Mouse (Mus musculus): ENCODE results near the gene Daglb. TPM values are rescaled to one million over a fixed set of nuclear protein-coding genes. Genes with fewer than 3 reads are reported as not detected.

The Daglb gene
- polyA plus RNA-seq, 1 experiment from 2014 or later, result 9.6 TPM

DNA sequence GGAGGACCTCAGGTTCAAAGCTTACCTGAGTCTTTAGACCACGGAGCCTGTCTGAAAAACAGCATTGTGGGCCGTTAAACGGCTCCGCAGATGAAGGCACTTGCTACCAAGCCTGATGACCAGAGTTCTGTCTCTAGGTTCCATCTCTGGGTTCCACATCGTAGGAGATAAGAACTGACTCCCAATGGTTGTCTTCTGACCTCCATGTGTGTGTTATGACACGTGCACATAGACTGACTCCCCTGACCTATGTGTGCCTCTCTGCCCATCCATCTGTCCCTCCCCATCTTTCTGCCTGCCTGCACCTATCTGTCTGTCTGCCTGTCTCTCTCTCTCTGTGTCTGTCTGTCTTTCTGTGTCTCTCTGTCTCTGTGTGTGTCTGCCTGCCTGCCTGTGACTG is 3.5 kb downstream of the Daglb start:
- no peaks in the 10 kb centered on the region for H3K9me3 ChIP-seq
- WGBS, result 91% methylated on average over 6 of the region's 6 CpGs
- H3K9ac ChIP-seq, result no peak overlapping the region
- no peak overlapping the region for H3K4me2 ChIP-seq (replicated peaks)
- H3K27ac ChIP-seq, result no peak overlapping the region
- peaks cover 14% of the 10 kb centered on the region for H3K4me1 ChIP-seq
- no peak overlapping the region for H3K4me3 ChIP-seq
- peaks cover 36% of the 10 kb centered on the region for H3K36me3 ChIP-seq
- ATAC-seq (ENCODE audit: low FRiP score, low read depth), result no peak
- H3K27me3 ChIP-seq, result no peaks in the 10 kb centered on the region

DNA sequence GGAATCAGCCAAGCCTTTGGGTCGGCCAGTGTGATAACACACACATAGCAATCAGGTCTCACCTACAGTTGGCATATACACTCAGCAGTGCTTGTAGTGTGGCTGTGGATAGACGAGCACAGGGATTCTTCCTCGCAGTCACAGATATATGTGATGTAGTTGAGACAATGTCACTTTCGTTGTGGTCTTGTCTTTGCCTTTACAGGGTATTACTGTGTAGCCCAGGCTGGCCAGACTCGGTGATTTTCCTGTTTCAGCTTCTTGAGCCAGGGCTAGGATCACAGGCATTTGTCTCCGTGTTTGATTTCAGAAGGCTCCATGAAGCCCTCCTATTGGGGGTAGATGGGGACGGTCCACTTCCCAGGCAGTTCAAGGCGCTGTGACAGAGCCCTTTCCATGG is 5.2 kb downstream of the Daglb start:
- no peak for ATAC-seq (ENCODE audit: low FRiP score, low read depth)
- Histone ChIP-seq H3K9me3 (no peaks in the 10 kb centered on the region), H3K9ac (no peak overlapping the region), H3K4me2 (replicated peaks) (no peak overlapping the region), H3K4me3 (no peak overlapping the region), H3K36me3 (peaks cover 46% of the 10 kb centered on the region), H3K27ac (no peak overlapping the region), H3K4me1 (peaks cover 9% of the 10 kb centered on the region), H3K27me3 (no peaks in the 10 kb centered on the region)
- WGBS, result 95% methylated on average over 8 of the region's 8 CpGs

DNA sequence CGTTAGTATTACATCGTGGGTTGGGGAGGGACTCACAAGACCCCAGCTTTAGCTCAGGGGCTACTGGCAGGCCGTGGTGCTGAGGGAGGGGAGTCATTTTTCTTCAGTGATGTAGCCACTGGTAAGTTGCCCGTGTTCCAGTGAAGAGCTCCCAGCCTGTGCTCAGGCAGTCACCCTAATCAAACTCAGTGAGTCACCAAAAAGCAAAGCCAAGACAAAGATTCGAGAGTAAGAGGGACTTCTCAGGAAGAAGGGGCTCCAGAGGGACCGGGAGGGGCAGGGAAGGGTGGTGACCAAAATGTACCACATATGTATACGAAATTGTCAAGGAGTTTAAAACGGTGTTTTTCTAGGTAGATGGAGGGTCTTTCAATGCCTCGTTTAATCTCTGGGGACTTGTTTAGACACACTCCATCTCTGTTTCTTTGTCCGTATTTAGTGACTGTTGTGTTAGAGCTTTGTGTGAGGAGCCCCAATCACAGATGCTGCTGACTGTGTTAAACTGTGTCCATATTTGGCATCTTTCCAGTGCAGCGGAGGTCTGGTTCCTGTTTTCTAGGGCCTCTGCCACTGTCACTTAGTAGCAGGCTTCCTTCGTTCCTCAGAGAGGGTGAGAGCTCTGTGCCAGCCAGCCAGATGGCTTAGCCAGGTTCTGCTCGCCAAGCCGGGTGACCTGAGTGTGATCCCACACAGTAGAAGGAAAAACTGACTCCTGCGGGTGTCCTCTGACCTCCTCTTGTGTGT is 6.2 kb downstream of the Daglb start:
- no peak overlapping the region for H3K4me2 ChIP-seq (replicated peaks)
- H3K9ac ChIP-seq, result no peak overlapping the region
- no peak overlapping the region for H3K27ac ChIP-seq
- H3K27me3 ChIP-seq, result no peaks in the 10 kb centered on the region
- 80% methylated on average over 15 of the region's 15 CpGs for WGBS
- H3K36me3 ChIP-seq, result peaks cover 55% of the 10 kb centered on the region
- H3K4me3 ChIP-seq, result no peak overlapping the region
- ATAC-seq (ENCODE audit: low FRiP score, low read depth), result no peak
- peaks cover 3% of the 10 kb centered on the region for H3K4me1 ChIP-seq
- no peaks in the 10 kb centered on the region for H3K9me3 ChIP-seq

DNA sequence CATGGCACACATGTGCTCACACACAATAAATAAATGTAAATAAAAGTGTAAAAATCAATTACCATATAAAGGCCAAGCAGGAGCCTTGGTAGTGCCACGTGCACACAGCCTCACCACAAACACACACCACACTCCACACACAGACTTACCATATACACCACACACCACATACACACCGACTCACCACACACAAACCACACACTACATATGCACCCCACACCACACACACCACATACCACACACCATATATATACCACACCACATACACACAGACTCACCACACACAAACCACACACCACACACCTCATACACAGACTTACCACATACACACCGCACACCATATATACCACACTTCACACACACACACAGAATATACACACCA is 6.8 kb downstream of the Daglb start:
- Histone ChIP-seq H3K4me2 (replicated peaks) (no peak overlapping the region), H3K9ac (no peak overlapping the region), H3K4me1 (no peaks in the 10 kb centered on the region), H3K27ac (no peak overlapping the region), H3K27me3 (no peaks in the 10 kb centered on the region), H3K9me3 (no peaks in the 10 kb centered on the region), H3K36me3 (peaks cover 61% of the 10 kb centered on the region), H3K4me3 (no peak overlapping the region)
- WGBS, result 88% methylated on average over 3 of the region's 3 CpGs
- ATAC-seq (ENCODE audit: low FRiP score, low read depth), result no peak

DNA sequence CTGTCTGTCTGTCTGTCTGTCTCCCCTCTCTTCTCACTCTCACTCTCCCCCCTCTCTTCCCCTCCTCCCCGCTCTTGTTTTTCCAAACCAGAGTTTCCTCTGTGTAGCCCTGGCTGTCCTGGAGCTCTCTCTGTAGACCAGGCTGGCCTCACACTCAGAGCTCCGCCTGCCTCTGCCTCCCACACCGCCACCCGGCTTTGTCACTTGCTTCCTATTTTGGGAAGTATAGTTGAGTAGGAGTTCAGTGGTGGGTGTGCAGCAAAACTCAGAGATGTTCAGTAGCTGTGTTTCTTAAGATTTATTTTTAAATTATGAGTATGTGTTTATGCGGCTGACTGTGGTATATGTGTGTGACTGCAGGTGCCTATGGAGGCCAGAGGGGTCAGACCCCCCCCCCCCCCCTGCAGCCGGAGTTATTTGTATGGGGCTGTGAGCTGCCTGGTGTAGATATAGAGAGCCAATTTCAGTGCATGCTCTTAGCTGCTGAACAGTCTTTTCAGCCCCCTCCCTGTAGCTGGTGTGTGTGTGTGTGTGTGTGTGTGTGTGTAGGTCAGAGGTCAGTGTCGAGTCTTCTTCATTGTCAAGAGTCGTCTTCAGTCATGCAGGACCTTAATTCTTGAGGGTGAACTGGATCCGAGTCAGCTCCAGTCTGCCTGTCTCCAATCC is 7.7 kb downstream of the Daglb start:
- Histone ChIP-seq H3K4me2 (replicated peaks) (no peak overlapping the region), H3K9me3 (no peaks in the 10 kb centered on the region), H3K9ac (no peak overlapping the region), H3K4me3 (no peak overlapping the region), H3K36me3 (peaks cover 67% of the 10 kb centered on the region), H3K27ac (no peak overlapping the region), H3K4me1 (no peaks in the 10 kb centered on the region), H3K27me3 (no peaks in the 10 kb centered on the region)
- ATAC-seq (ENCODE audit: low FRiP score, low read depth), result no peak
- 85% methylated on average over 9 of the region's 9 CpGs for WGBS

DNA sequence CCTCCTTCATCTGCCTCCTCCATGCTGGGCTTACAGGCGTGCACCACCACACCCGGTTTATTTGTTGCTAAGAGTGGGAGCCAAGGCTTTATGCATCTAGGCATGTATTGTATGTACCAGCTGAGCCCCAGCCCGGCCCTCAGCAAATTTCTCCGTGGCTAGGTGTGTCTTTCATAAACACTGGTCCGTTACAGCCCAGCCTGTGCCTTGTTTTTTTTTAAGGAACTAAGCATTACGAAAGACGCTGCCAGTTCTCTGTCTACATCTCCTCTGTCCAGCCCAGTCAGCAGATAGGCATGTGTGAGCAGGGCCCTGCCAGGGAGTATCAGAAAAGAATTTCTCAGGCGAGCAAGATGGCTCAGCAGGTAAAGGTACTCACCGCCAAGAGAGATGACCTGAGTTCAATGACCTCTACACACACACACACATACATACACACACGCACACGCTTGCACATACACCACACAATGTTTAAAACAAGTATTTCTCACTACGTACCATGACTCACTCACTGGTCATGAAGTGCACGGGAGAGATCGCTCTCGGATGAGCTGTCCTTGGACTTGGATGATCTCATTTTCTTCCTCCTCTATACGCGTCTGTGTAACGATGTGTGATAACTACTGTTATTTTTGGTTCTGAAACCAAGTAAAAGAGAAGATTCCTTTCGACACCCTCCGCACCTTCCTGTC is 10.9 kb downstream of the Daglb start:
- no peaks in the 10 kb centered on the region for H3K4me1 ChIP-seq
- no peaks in the 10 kb centered on the region for H3K9me3 ChIP-seq
- no peak for ATAC-seq (ENCODE audit: low FRiP score, low read depth)
- H3K27me3 ChIP-seq, result no peaks in the 10 kb centered on the region
- H3K4me2 ChIP-seq (replicated peaks), result no peak overlapping the region
- WGBS, result 91% methylated on average over 20 of the region's 20 CpGs
- no peak overlapping the region for H3K27ac ChIP-seq
- H3K4me3 ChIP-seq, result no peak overlapping the region
- peaks cover 64% of the 10 kb centered on the region for H3K36me3 ChIP-seq
- no peak overlapping the region for H3K9ac ChIP-seq

DNA sequence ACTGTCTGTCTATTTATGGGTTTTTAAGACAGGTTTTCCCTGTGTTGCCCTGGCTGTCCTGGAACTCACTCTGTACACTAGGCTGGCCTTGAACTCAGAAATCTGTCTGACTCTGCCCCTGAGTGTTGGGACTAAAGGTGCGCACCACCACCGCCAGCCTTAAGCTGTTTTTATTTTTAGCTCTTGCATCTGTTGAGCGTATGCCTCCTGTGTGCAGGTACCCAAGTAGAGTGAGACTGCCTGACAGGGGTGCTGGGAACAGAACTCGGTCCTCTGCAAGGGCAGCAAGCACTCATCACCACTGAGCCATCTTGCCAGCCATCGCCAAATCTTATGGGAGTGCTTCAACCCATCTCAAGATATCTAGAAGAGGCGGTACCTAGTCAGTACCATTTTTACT is 11.6 kb downstream of the Daglb start:
- no peak for ATAC-seq (ENCODE audit: low FRiP score, low read depth)
- H3K4me1 ChIP-seq, result no peaks in the 10 kb centered on the region
- no peaks in the 10 kb centered on the region for H3K27me3 ChIP-seq
- no peak overlapping the region for H3K9ac ChIP-seq
- no peak overlapping the region for H3K4me2 ChIP-seq (replicated peaks)
- H3K27ac ChIP-seq, result no peak overlapping the region
- H3K9me3 ChIP-seq, result no peaks in the 10 kb centered on the region
- H3K36me3 ChIP-seq, result peaks cover 65% of the 10 kb centered on the region
- no peak overlapping the region for H3K4me3 ChIP-seq
- 97% methylated on average over 6 of the region's 6 CpGs for WGBS

DNA sequence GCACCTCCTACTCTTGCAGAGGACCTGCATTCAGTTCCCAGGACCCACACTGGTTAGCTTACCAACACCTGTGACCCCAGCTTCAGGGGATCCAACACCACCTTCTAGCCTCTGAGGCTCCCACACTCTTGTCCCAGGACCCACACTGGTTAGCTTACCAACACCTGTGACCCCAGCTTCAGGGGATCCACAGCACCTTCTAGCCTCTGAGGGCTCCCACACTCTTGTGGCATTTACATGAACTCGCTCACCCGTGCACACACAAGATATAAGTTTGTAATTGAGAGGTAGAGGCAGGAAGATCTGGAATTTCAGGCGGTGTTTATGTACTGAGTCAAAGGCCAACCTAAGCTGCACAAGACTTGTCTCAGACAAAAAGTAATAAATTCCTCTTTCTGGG is 13.5 kb downstream of the Daglb start:
- Histone ChIP-seq H3K4me2 (replicated peaks) (no peak overlapping the region), H3K36me3 (peaks cover 66% of the 10 kb centered on the region), H3K27me3 (no peaks in the 10 kb centered on the region), H3K4me1 (no peaks in the 10 kb centered on the region), H3K9ac (no peak overlapping the region), H3K9me3 (no peaks in the 10 kb centered on the region), H3K27ac (no peak overlapping the region), H3K4me3 (no peak overlapping the region)
- WGBS, result 91% methylated on average over 3 of the region's 3 CpGs
- ATAC-seq (ENCODE audit: low FRiP score, low read depth), result no peak

DNA sequence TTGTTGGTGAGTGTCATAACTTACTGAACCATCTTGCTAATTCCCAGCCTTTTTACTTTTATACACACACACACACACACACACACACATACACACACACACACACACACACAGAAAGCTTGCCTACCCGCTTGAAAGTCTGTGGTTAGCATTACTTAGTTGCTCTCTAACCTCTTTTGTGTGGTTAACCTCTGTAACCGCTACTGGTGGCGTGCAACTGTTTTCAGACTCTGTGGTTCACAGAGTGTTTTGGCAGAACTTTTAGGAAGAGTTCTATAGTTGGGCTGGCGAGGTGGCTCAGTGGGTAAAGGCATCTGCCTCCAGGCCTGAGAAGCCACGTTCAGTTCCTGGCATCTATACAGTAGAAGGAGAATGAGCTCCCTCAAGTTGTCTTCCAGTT is 20.6 kb downstream of the Daglb start:
- Histone ChIP-seq H3K4me3 (no peak overlapping the region), H3K27ac (no peak overlapping the region), H3K4me1 (no peaks in the 10 kb centered on the region), H3K9ac (no peak overlapping the region), H3K27me3 (no peaks in the 10 kb centered on the region), H3K4me2 (replicated peaks) (no peak overlapping the region), H3K36me3 (peaks cover 48% of the 10 kb centered on the region), H3K9me3 (no peaks in the 10 kb centered on the region)
- ATAC-seq (ENCODE audit: low FRiP score, low read depth), result no peak
- 89% methylated on average over 5 of the region's 5 CpGs for WGBS

DNA sequence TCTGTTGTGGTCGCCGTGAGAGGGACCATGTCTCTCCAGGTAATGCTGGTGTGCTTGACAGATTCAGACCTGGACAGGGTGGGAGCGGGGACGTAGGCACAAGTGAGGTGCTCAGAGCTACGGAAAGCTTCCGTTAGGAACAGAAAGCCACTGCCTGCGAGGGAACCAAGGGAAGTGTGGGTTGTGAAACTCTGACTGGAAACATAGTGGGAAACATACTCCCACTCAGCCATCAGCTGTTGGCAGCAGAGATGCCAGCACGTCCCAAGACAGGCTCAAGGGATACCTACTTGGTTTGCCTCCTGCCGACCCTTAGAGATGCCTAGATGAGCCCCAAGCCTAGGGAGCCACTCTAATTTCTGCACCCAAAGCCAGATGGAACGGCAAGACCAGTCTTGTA is 22.8 kb downstream of the Daglb start:
- Histone ChIP-seq H3K36me3 (peaks cover 48% of the 10 kb centered on the region), H3K4me2 (replicated peaks) (no peak overlapping the region), H3K27ac (no peak overlapping the region), H3K4me3 (no peak overlapping the region), H3K9me3 (no peaks in the 10 kb centered on the region), H3K27me3 (no peaks in the 10 kb centered on the region), H3K4me1 (no peaks in the 10 kb centered on the region), H3K9ac (no peak overlapping the region)
- WGBS, result 92% methylated on average over 10 of the region's 10 CpGs
- no peak for ATAC-seq (ENCODE audit: low FRiP score, low read depth)

DNA sequence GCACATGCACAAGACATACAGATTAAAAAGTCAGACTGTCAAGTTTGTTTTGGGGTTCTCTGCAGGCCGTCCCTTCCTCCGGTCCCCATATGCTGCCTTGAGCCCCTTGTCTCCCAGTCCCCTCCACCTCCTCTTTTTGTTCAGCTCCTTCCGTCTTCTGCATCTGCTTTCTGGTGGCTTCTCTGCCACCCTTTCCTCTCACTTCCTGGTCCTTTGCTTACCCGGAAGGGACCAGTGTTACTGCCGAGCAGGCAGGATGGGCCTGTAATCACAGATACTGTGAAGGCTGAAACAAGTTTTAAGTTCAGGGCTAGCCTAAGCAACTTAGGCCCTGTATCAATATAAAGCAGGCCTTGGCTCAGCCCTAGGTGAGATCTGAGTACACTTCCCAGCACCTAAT is 23.6 kb downstream of the Daglb start:
- no peak for ATAC-seq (ENCODE audit: low FRiP score, low read depth)
- WGBS, result 95% methylated on average over 5 of the region's 5 CpGs
- no peak overlapping the region for H3K27ac ChIP-seq
- H3K27me3 ChIP-seq, result no peaks in the 10 kb centered on the region
- H3K9ac ChIP-seq, result no peak overlapping the region
- no peaks in the 10 kb centered on the region for H3K4me1 ChIP-seq
- H3K4me3 ChIP-seq, result no peak overlapping the region
- peaks cover 44% of the 10 kb centered on the region for H3K36me3 ChIP-seq
- H3K4me2 ChIP-seq (replicated peaks), result no peak overlapping the region
- H3K9me3 ChIP-seq, result no peaks in the 10 kb centered on the region

DNA sequence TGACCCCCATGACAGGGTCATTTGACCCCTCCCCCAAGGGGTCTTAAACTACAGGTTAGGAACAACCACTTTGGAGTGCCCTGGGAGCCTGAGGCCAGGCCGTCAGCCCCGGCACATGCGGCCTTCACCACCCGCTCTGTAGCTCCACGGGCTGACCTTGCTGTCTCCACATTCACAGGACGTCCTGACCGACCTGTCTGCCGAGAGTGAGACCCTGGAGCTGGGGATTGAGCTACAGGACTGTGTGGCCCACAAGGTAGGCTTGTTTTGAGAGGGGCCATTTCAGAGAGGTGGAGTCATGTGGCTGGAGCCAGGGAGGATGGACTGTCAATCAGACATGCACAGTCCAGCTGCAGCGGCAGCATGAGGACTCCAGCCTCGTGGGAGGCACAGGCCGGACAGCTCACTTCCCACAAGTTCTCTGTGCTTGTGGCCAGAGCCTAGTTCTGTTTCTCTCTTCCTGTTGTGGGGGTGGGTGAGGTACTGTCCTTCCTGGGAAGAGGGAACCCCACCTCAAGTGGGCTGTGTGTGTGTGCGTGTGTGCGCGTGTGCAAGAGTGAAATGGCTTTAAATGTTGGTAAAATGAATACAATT is 25.5 kb downstream of the Daglb start:
- 86% methylated on average over 14 of the region's 14 CpGs for WGBS
- Histone ChIP-seq H3K27ac (no peak overlapping the region), H3K4me3 (no peak overlapping the region), H3K4me2 (replicated peaks) (no peak overlapping the region), H3K9ac (no peak overlapping the region), H3K36me3 (peaks cover 35% of the 10 kb centered on the region), H3K27me3 (no peaks in the 10 kb centered on the region), H3K4me1 (no peaks in the 10 kb centered on the region), H3K9me3 (no peaks in the 10 kb centered on the region)
- ATAC-seq (ENCODE audit: low FRiP score, low read depth), result no peak

All from limb, embryonic 13.5 days (tissue).